Mouse (Mus musculus) forebrain, embryonic 12.5 days (tissue): ENCODE data around the gene Khdrbs1. TPM values are rescaled to one million over a fixed set of nuclear protein-coding genes. Genes with fewer than 3 reads are reported as not detected.

Experiments used
- ATAC-seq: fragments of 200-750 bp; cut with Nextera tagmentation; 2 replicates; pipeline ENCODE4 v1.8.0; 2017; ENCODE audit warnings: moderate TSS enrichment; ENCODE audit not compliant: low FRiP score
- H3K27ac ChIP-seq: fragments of 300-500 bp; sonication (generic); 2 replicates; pipeline ENCODE4 v1.5.1; 2016; ENCODE audit warnings: mild to moderate bottlenecking
- H3K27me3 ChIP-seq: fragments of 300-500 bp; sonication (generic); 2 replicates; pipeline ENCODE4 v1.6.1; 2016; ENCODE audit warnings: mild to moderate bottlenecking
- H3K36me3 ChIP-seq: fragments of 300-500 bp; sonication (generic); replicated peaks from 2 replicates; pipeline ENCODE4 v1.6.1; 2016; ENCODE audit warnings: mild to moderate bottlenecking
- H3K4me1 ChIP-seq: fragments of 300-500 bp; sonication (generic); 2 replicates; pipeline ENCODE4 v1.6.1; 2016
- H3K4me2 ChIP-seq: fragments of 300-500 bp; sonication (generic); 2 replicates; pipeline ENCODE4 v1.6.1; 2016; ENCODE audit warnings: mild to moderate bottlenecking, moderate library complexity
- H3K4me3 ChIP-seq: fragments of 300-500 bp; sonication (generic); replicated peaks from 2 replicates; pipeline ENCODE4 v1.5.1; 2016; ENCODE audit warnings: mild to moderate bottlenecking
- H3K9ac ChIP-seq: fragments of 300-500 bp; sonication (generic); 2 replicates; pipeline ENCODE4 v1.6.1; 2016; ENCODE audit warnings: mild to moderate bottlenecking
- H3K9me3 ChIP-seq: fragments of 300-500 bp; sonication (generic); 2 replicates; pipeline ENCODE4 v1.6.1; 2016
- WGBS: fragments of 180-500 bp; shearing (Covaris S2); methylation state at CpG from one replicate; pipeline ENCODE4 v1.1.7; 2016; 5-methylcytosine and 5-hydroxymethylcytosine counted together
- microRNA-seq: library from miRNA; unstranded; fragments of <30 nt; microRNA quantifications from one replicate; pipeline ENCODE4, GENCODE M21; 2017
- polyA plus RNA-seq: library from polyadenylated mRNA; unstranded; fragments of >200 nt; fragmentation: Nextera tagmentation; extraction: Ambion mirVana; gene quantifications from 2 replicates; pipeline ENCODE4 v1.2.1, GENCODE M21; 2016

Khdrbs1 gene
- polyA plus RNA-seq, 1 experiment from 2014 or later, result 229 TPM

DNA sequence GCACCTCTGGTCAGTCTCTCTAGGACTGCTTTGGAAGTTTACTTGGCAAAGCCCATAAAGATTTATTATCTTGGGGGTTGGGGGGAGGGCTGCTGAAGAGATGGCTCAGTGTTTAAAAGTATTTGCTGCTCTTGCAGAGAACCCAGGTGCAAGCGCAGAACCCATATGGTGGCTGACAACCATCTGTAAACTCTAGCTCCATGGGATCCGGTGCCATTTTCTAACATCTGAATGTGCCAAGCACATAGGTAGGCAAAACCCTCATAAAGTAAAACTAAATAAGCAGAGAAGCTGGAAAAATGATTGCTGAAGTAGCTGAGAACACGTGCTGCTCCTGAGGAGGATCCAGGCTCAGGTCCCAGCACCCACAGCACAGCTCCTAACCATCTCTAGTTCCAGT is 80.5 kb downstream of the Khdrbs1 start:
- H3K4me2 ChIP-seq, result no peak overlapping the region
- no peak overlapping the region for H3K27ac ChIP-seq
- H3K27me3 ChIP-seq, result no peaks in the 10 kb centered on the region
- no peak overlapping the region for H3K9ac ChIP-seq
- H3K4me3 ChIP-seq, result no peak overlapping the region
- H3K4me1 ChIP-seq, result no peaks in the 10 kb centered on the region
- no peaks in the 10 kb centered on the region for H3K9me3 ChIP-seq
- no peak for ATAC-seq
- H3K36me3 ChIP-seq, result peaks cover 54% of the 10 kb centered on the region
- 92% methylated on average over 3 of the region's 3 CpGs for WGBS

DNA sequence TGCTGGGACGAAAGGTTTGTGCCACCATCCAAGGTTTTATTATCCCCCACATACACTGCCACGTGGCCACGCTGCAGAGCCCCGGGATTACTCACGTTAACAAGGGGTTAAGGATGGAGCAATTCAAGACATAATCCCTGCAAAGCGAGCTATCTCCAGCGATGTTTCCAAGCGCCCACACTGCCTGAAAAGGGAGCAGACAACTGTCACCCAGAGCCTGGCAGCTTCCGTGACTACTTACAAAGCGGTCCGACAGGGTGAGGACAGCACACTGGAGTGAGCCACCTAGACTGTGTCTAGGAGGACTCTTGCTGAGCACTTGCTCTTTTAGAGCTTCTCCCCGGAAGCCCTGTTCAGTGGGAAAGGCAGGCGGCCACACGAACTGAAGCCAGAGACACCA is 87.3 kb downstream of the Khdrbs1 start:
- H3K4me2 ChIP-seq, result no peak overlapping the region
- H3K4me1 ChIP-seq, result no peaks in the 10 kb centered on the region
- H3K36me3 ChIP-seq, result peaks cover 87% of the 10 kb centered on the region
- H3K9ac ChIP-seq, result no peak overlapping the region
- H3K27ac ChIP-seq, result no peak overlapping the region
- no peaks in the 10 kb centered on the region for H3K9me3 ChIP-seq
- WGBS, result 90% methylated on average over 14 of the region's 14 CpGs
- no peak overlapping the region for H3K4me3 ChIP-seq
- no peaks in the 10 kb centered on the region for H3K27me3 ChIP-seq
- no peak for ATAC-seq

Small RNA genes within 50 kb of the gene (microRNA-seq; reads per million reads assigned to microRNA genes)
- gene Gm28017 (not detected), gene Mir7016 (2.7 reads per million, percentile 4 among the genes with 10 or more reads in this experiment)

Other genes with a start within 250 kb of the Khdrbs1 start
- gene Marcksl1, start 228.7 kb downstream of the Khdrbs1 start, polyA plus RNA-seq, result 1,836 and 1,849 TPM in 2 replicates
- gene Hdac1, start 199.6 kb downstream of the Khdrbs1 start, polyA plus RNA-seq, result 207 and 221 TPM in 2 replicates
- 9.0 and 9.3 TPM in 2 replicates for gene Lck, start 168.7 kb downstream of the Khdrbs1 start, polyA plus RNA-seq
- gene Fam167b, start 163.8 kb downstream of the Khdrbs1 start, polyA plus RNA-seq, result 0.37 and 0.92 TPM in 2 replicates
- 204 and 212 TPM in 2 replicates for gene Eif3i, start 141.7 kb downstream of the Khdrbs1 start, polyA plus RNA-seq
- gene Tmem234, start 141.6 kb downstream of the Khdrbs1 start, polyA plus RNA-seq, result 161 and 163 TPM in 2 replicates
- 2.6 and 2.9 TPM in 2 replicates for gene Dcdc2b, start 128.0 kb downstream of the Khdrbs1 start, polyA plus RNA-seq
- gene Iqcc, start 123.2 kb downstream of the Khdrbs1 start, polyA plus RNA-seq, result 26.5 and 27.4 TPM in 2 replicates
- gene Ccdc28b, start 118.4 kb downstream of the Khdrbs1 start, polyA plus RNA-seq, result 75.4 and 79.2 TPM in 2 replicates
- 97.1 and 111 TPM in 2 replicates for gene Txlna, start 101.2 kb downstream of the Khdrbs1 start, polyA plus RNA-seq
- 13.6 and 14.9 TPM in 2 replicates for gene Kpna6, start 69.5 kb downstream of the Khdrbs1 start, polyA plus RNA-seq
- 18.5 and 21.9 TPM in 2 replicates for gene Tmem39b, start 45.5 kb downstream of the Khdrbs1 start, polyA plus RNA-seq
- 375 and 407 TPM in 2 replicates for gene Ptp4a2, start 68.9 kb upstream of the Khdrbs1 start, polyA plus RNA-seq
- gene Spocd1, start 186.9 kb upstream of the Khdrbs1 start, polyA plus RNA-seq, result 0.06 TPM in 1 of 2 replicates, not detected in the other
- gene Adgrb2, start 242.6 kb upstream of the Khdrbs1 start, polyA plus RNA-seq, result 5.6 and 7.3 TPM in 2 replicates